Mouse (Mus musculus) intestine, embryonic 15.5 days (tissue): ENCODE measurements at regions not wholly inside any gene's neighbourhood (a gene's known extent, or its start where the extent isn't known, plus 50 kb on each side); places are given as distances from the start of the nearest gene placed in this dataset.

Source experiments
- ATAC-seq: fragments of 200-750 bp; cut with Nextera tagmentation; 2 replicates; pipeline ENCODE4 v1.8.0; 2017; ENCODE audit warnings: moderate TSS enrichment, moderate library complexity
- H3K27ac ChIP-seq: fragments of 300-500 bp; sonication (generic); 2 replicates; pipeline ENCODE4 v1.5.1; 2015; ENCODE audit warnings: mild to moderate bottlenecking, inconsistent platforms
- H3K27me3 ChIP-seq: fragments of 300-500 bp; sonication (generic); replicated peaks from 2 replicates; pipeline ENCODE4 v1.6.1; 2015; ENCODE audit warnings: inconsistent platforms
- H3K36me3 ChIP-seq: fragments of 300-500 bp; sonication (generic); 2 replicates; pipeline ENCODE4 v1.6.1; 2015; ENCODE audit warnings: inconsistent platforms
- H3K4me1 ChIP-seq: fragments of 300-500 bp; sonication (generic); replicated peaks from 2 replicates; pipeline ENCODE4 v1.6.1; 2015; ENCODE audit warnings: inconsistent platforms
- H3K4me2 ChIP-seq: fragments of 300-500 bp; sonication (generic); replicated peaks from 2 replicates; pipeline ENCODE4 v1.6.1; 2015; ENCODE audit warnings: mild to moderate bottlenecking, inconsistent platforms
- H3K4me3 ChIP-seq: fragments of 300-500 bp; sonication (generic); replicated peaks from 2 replicates; pipeline ENCODE4 v1.5.1; 2015; ENCODE audit warnings: inconsistent platforms
- H3K9ac ChIP-seq: fragments of 300-500 bp; sonication (generic); 2 replicates; pipeline ENCODE4 v1.6.1; 2015; ENCODE audit warnings: inconsistent platforms
- H3K9me3 ChIP-seq: fragments of 300-500 bp; sonication (generic); 2 replicates; pipeline ENCODE4 v1.6.1; 2016; ENCODE audit warnings: inconsistent platforms
- WGBS: fragments of 180-500 bp; shearing (Covaris S2); methylation state at CpG from one replicate; pipeline ENCODE4 v1.1.7; 2015; 5-methylcytosine and 5-hydroxymethylcytosine counted together

- H3K4me2 ChIP-seq = no peak overlapping the region
- ATAC-seq = no peak
- no peaks in the 10 kb centered on the region for H3K27me3 ChIP-seq
- H3K27ac ChIP-seq = no peak overlapping the region
- no peaks in the 10 kb centered on the region for H3K4me1 ChIP-seq
- no peak overlapping the region for H3K9ac ChIP-seq
- H3K9me3 ChIP-seq = no peaks in the 10 kb centered on the region
- WGBS = 46% methylated on average over 6 of the region's 6 CpGs
- no peaks in the 10 kb centered on the region for H3K36me3 ChIP-seq
- no peak overlapping the region for H3K4me3 ChIP-seq
These were observed 290.7 kb downstream of the Rngtt start for GRCm38 (mm10) chr4:33600805-33601204.

GRCm38 (mm10) chr4:33604636-33605035 lies 294.5 kb downstream of the Rngtt start:
- 85% methylated on average over 5 of the region's 5 CpGs for WGBS

GRCm38 (mm10) chr4:33639821-33640575 lies 284.4 kb upstream of the Cnr1 start:
- no peak for ATAC-seq
- Histone ChIP-seq H3K9ac (no peak overlapping the region), H3K27ac (no peak overlapping the region), H3K36me3 (no peaks in the 10 kb centered on the region), H3K4me1 (no peaks in the 10 kb centered on the region), H3K27me3 (no peaks in the 10 kb centered on the region), H3K4me2 (no peak overlapping the region), H3K4me3 (no peak overlapping the region), H3K9me3 (no peaks in the 10 kb centered on the region)
- WGBS = 87% methylated on average over 5 of the region's 5 CpGs

More at GRCm38 (mm10) chr4:33604636-33605035, 294.5 kb downstream of the Rngtt start:
- Histone ChIP-seq H3K4me3 (no peak overlapping the region), H3K9me3 (no peaks in the 10 kb centered on the region), H3K9ac (no peak overlapping the region), H3K4me2 (no peak overlapping the region), H3K4me1 (no peaks in the 10 kb centered on the region), H3K36me3 (no peaks in the 10 kb centered on the region), H3K27me3 (no peaks in the 10 kb centered on the region), H3K27ac (no peak overlapping the region)
- no peak for ATAC-seq

- no peaks in the 10 kb centered on the region for H3K36me3 ChIP-seq
These were observed 283.7 kb upstream of the Cnr1 start for GRCm38 (mm10) chr4:33640576-33641255.

GRCm38 (mm10) chr4:33641883-33642282 lies 282.5 kb upstream of the Cnr1 start:
- 81% methylated on average over 6 of the region's 6 CpGs for WGBS
- H3K4me2 ChIP-seq = no peak overlapping the region
- no peaks in the 10 kb centered on the region for H3K27me3 ChIP-seq
- no peak overlapping the region for H3K9ac ChIP-seq
- no peaks in the 10 kb centered on the region for H3K9me3 ChIP-seq
- H3K36me3 ChIP-seq = no peaks in the 10 kb centered on the region
- ATAC-seq = no peak
- H3K27ac ChIP-seq = no peak overlapping the region
- no peak overlapping the region for H3K4me3 ChIP-seq
- H3K4me1 ChIP-seq = no peaks in the 10 kb centered on the region

More at GRCm38 (mm10) chr4:33640576-33641255, 283.7 kb upstream of the Cnr1 start:
- no peak overlapping the region for H3K4me3 ChIP-seq
- ATAC-seq = no peak
- H3K27ac ChIP-seq = no peak overlapping the region
- H3K27me3 ChIP-seq = no peaks in the 10 kb centered on the region
- H3K9me3 ChIP-seq = no peaks in the 10 kb centered on the region
- 79% methylated on average over 11 of the region's 11 CpGs for WGBS
- no peak overlapping the region for H3K4me2 ChIP-seq
- no peaks in the 10 kb centered on the region for H3K4me1 ChIP-seq
- H3K9ac ChIP-seq = no peak overlapping the region

- ATAC-seq = no peak
- WGBS = 85% methylated on average over 13 of the region's 13 CpGs
- H3K4me1 ChIP-seq = no peaks in the 10 kb centered on the region
- H3K9me3 ChIP-seq = no peaks in the 10 kb centered on the region
- H3K4me3 ChIP-seq = no peak overlapping the region
- H3K9ac ChIP-seq = no peak overlapping the region
- no peaks in the 10 kb centered on the region for H3K27me3 ChIP-seq
- no peak overlapping the region for H3K4me2 ChIP-seq
- H3K36me3 ChIP-seq = no peaks in the 10 kb centered on the region
- no peak overlapping the region for H3K27ac ChIP-seq
These were observed 281.9 kb upstream of the Cnr1 start for GRCm38 (mm10) chr4:33642526-33642925.

- Histone ChIP-seq H3K36me3 (no peaks in the 10 kb centered on the region), H3K9ac (no peak overlapping the region), H3K4me1 (no peaks in the 10 kb centered on the region), H3K27ac (no peak overlapping the region), H3K27me3 (no peaks in the 10 kb centered on the region), H3K9me3 (no peaks in the 10 kb centered on the region), H3K4me3 (no peak overlapping the region), H3K4me2 (no peak overlapping the region)
- WGBS = 80% methylated on average over 2 of the region's 2 CpGs
- ATAC-seq = no peak
These were observed 279.2 kb upstream of the Cnr1 start for GRCm38 (mm10) chr4:33645217-33645616.

- Histone ChIP-seq H3K36me3 (no peaks in the 10 kb centered on the region), H3K4me3 (no peak overlapping the region), H3K9me3 (no peaks in the 10 kb centered on the region), H3K27me3 (no peaks in the 10 kb centered on the region), H3K4me1 (no peaks in the 10 kb centered on the region), H3K27ac (no peak overlapping the region), H3K9ac (no peak overlapping the region), H3K4me2 (no peak overlapping the region)
- ATAC-seq = no peak
- 76% methylated on average over 5 of the region's 5 CpGs for WGBS
These were observed 273.1 kb upstream of the Cnr1 start for GRCm38 (mm10) chr4:33651292-33651691.

GRCm38 (mm10) chr4:33659766-33660165 lies 264.6 kb upstream of the Cnr1 start:
- WGBS = 92% methylated on average over 14 of the region's 14 CpGs
- Histone ChIP-seq H3K4me3 (no peak overlapping the region), H3K27ac (no peak overlapping the region), H3K36me3 (no peaks in the 10 kb centered on the region), H3K4me2 (no peak overlapping the region), H3K9me3 (no peaks in the 10 kb centered on the region), H3K27me3 (no peaks in the 10 kb centered on the region), H3K4me1 (peaks cover 15% of the 10 kb centered on the region; the same call in 1 of the 2 replicates), H3K9ac (no peak overlapping the region)
- no peak for ATAC-seq

GRCm38 (mm10) chr4:33660553-33660952 lies 263.8 kb upstream of the Cnr1 start:
- peak; percentile 84 for ATAC-seq
- WGBS = 58% methylated on average over 5 of the region's 5 CpGs

GRCm38 (mm10) chr4:33661862-33662261 lies 262.5 kb upstream of the Cnr1 start:
- H3K4me2 ChIP-seq = no peak overlapping the region
- H3K9ac ChIP-seq = no peak overlapping the region
- no peaks in the 10 kb centered on the region for H3K9me3 ChIP-seq
- H3K27me3 ChIP-seq = no peaks in the 10 kb centered on the region
- 77% methylated on average over 3 of the region's 3 CpGs for WGBS
- no peaks in the 10 kb centered on the region for H3K36me3 ChIP-seq
- H3K27ac ChIP-seq = no peak overlapping the region
- peak; percentile 68 for ATAC-seq
- H3K4me1 ChIP-seq = peaks cover 15% of the 10 kb centered on the region; the same call in 1 of the 2 replicates
- H3K4me3 ChIP-seq = no peak overlapping the region

More at GRCm38 (mm10) chr4:33660553-33660952, 263.8 kb upstream of the Cnr1 start:
- Histone ChIP-seq H3K4me1 (peaks cover 15% of the 10 kb centered on the region; the same call in 1 of the 2 replicates), H3K27ac (no peak overlapping the region), H3K36me3 (no peaks in the 10 kb centered on the region), H3K4me2 (no peak overlapping the region), H3K4me3 (no peak overlapping the region), H3K27me3 (no peaks in the 10 kb centered on the region), H3K9me3 (no peaks in the 10 kb centered on the region), H3K9ac (no peak overlapping the region)

GRCm38 (mm10) chr4:33662965-33663364 lies 261.4 kb upstream of the Cnr1 start:
- ATAC-seq = no peak
- no peaks in the 10 kb centered on the region for H3K9me3 ChIP-seq
- 57% methylated on average over 11 of the region's 11 CpGs for WGBS

More at GRCm38 (mm10) chr4:33662965-33663364, 261.4 kb upstream of the Cnr1 start:
- no peak overlapping the region for H3K27ac ChIP-seq
- peaks cover 15% of the 10 kb centered on the region; the same call in 1 of the 2 replicates for H3K4me1 ChIP-seq
- H3K27me3 ChIP-seq = no peaks in the 10 kb centered on the region
- H3K4me3 ChIP-seq = no peak overlapping the region
- H3K9ac ChIP-seq = no peak overlapping the region
- no peaks in the 10 kb centered on the region for H3K36me3 ChIP-seq
- H3K4me2 ChIP-seq = no peak overlapping the region
